Mouse (Mus musculus): Measurements from ENCODE around the gene Iqschfp.

DNA sequence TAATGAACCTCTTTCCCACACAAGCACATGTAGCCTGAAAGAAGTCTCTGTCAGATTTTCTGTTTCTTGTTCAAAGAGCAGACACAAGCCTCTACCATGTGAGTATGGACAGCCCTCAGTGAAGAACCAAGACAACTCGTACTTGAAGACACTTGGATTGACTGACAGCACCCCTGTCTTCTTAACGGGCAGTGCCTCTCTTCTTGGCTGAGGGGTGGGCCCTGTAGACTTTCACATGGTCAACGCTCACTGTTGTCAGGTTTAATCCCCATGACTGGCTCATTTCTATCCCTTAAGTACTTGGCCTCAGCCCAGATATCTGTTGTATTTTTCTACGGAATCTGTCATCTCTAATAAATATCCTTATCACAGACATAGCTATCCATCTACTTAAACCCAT is 738.2 kb downstream of the Iqschfp start:
- TF ChIP-seq CTCF (IDR thresholded peaks at IDR 0.05) (no peak), EP300 (IDR thresholded peaks at IDR 0.05) (no peak)

All from lung, postnatal 0 days (tissue).